Mouse (Mus musculus) embryonic facial prominence, embryonic 10.5 days (tissue): ENCODE results near the gene Hacl1. TPM values are rescaled to one million over a fixed set of nuclear protein-coding genes. Genes with fewer than 3 reads are reported as not detected.

ENCODE experiments used
- DNase-seq: peaks from one replicate; pipeline ENCODE4 v3.0.0-alpha.2; 2017; ENCODE audit warnings: low spot score
- H3K27ac ChIP-seq: fragments of 300-500 bp; sonication (generic); replicated peaks from 2 replicates; pipeline ENCODE4 v1.5.1; 2016; ENCODE audit warnings: mild to moderate bottlenecking
- H3K27me3 ChIP-seq: fragments of 300-500 bp; sonication (generic); replicated peaks from 2 replicates; pipeline ENCODE4 v1.6.1; 2016; ENCODE audit warnings: low read depth, mild to moderate bottlenecking; ENCODE audit not compliant: poor library complexity, severe bottlenecking
- H3K36me3 ChIP-seq: fragments of 300-500 bp; sonication (generic); replicated peaks from 2 replicates; pipeline ENCODE4 v1.6.1; 2016; ENCODE audit warnings: mild to moderate bottlenecking, moderate library complexity
- H3K4me1 ChIP-seq: fragments of 300-500 bp; sonication (generic); 2 replicates; pipeline ENCODE4 v1.6.1; 2016
- H3K4me3 ChIP-seq: fragments of 300-500 bp; sonication (generic); 2 replicates; pipeline ENCODE4 v1.5.1; 2016; ENCODE audit warnings: mild to moderate bottlenecking, moderate library complexity
- H3K9me3 ChIP-seq: fragments of 300-500 bp; sonication (generic); 2 replicates; pipeline ENCODE4 v1.6.1; 2016; ENCODE audit warnings: mild to moderate bottlenecking
- WGBS: fragments of 180-500 bp; shearing (Covaris S2); methylation state at CpG from one replicate; pipeline ENCODE4 v1.1.7; 2016; 5-methylcytosine and 5-hydroxymethylcytosine counted together
- polyA plus RNA-seq: library from polyadenylated mRNA; unstranded; fragments of >200 nt; fragmentation: Nextera tagmentation; extraction: Ambion mirVana; gene quantifications from 2 replicates; pipeline ENCODE4 v1.2.1, GENCODE M21; 2016

The Hacl1 gene
- polyA plus RNA-seq, 1 experiment from 2014 or later = 7.8 TPM

DNA sequence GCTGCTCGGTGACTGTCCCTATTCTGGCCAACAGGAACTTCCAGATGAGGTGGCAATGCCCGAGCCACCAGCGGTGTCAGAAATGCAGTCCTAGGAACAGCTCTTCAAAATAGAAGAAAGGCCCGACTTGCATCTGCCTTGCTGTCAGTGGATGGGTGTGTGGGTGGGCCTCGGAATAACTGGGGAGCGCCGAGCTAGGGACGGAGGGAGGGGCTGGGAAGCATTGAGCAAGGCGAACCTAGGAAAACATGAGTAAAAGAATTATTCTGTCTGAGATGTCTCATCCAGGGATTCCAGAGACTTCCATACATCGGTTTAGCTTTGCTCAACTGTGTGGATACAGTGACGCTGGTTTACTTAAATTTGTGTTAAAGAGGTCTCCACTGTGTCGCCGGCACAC is 27.2 kb upstream of the Hacl1 start:
- Histone ChIP-seq H3K9me3 (no peaks in the 10 kb centered on the region), H3K4me1 (peaks cover 36% of the 10 kb centered on the region)
- WGBS = 88% methylated on average over 13 of the region's 13 CpGs

GRCm38 (mm10) chr14:31667741-31668140 is 26.7 kb upstream of the Hacl1 start:
- H3K36me3 ChIP-seq = peaks cover 14% of the 10 kb centered on the region
- DNase-seq = no peak
- H3K27ac ChIP-seq = peak overlapping the region; percentile 54; the same call in 1 of the 2 replicates
- H3K9me3 ChIP-seq = no peaks in the 10 kb centered on the region
- 85% methylated on average over 6 of the region's 6 CpGs for WGBS
- no peak overlapping the region for H3K4me3 ChIP-seq
- peaks cover 41% of the 10 kb centered on the region for H3K4me1 ChIP-seq
- H3K27me3 ChIP-seq = no peaks in the 10 kb centered on the region

More for the DNA sequence above, 27.2 kb upstream of the Hacl1 start:
- peaks cover 14% of the 10 kb centered on the region for H3K36me3 ChIP-seq
- H3K27ac ChIP-seq = peak overlapping the region; percentile 61
- H3K27me3 ChIP-seq = no peaks in the 10 kb centered on the region
- DNase-seq = no peak
- no peak overlapping the region for H3K4me3 ChIP-seq

DNA sequence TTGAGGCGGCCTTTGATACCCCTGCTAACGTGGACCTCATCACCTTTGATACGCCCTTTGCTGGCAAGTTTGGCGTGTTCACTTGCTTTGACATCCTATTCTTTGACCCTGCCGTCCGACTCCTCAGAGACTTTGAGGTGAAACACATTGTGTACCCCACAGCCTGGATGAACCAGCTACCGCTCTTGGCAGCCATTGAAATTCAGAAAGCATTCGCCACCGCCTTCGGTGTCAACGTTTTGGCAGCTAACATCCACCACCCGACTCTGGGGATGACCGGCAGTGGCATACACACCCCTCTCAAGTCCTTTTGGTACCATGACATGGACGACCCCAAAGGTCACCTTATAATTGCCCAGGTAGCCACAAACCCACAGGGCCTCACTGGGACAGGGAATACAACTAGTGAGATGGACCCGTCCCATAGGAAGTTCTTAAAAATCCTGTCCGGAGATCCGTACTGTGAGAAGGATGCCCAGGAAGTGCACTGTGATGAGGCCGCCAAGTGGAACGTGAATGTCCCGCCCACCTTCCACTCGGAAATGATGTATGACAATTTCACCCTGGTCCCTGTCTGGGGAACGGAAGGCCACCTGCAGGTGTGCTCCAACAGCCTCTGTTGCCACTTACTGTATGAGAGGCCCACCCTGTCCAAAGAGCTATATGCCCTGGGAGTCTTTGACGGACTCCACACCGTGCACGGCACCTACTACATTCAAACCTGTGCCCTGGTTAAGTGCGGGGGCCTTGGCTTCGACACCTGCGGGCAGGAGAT is 26.0 kb upstream of the Hacl1 start:
- H3K4me1 ChIP-seq = peaks cover 48% of the 10 kb centered on the region
- no peak for DNase-seq
- no peaks in the 10 kb centered on the region for H3K9me3 ChIP-seq
- no peak overlapping the region for H3K4me3 ChIP-seq
- 0 out of 2 replicates have a peak overlapping the region, but pooled peaks have one; percentile 54 for H3K27ac ChIP-seq
- 96% methylated on average over 28 of the region's 28 CpGs for WGBS
- H3K36me3 ChIP-seq = peaks cover 14% of the 10 kb centered on the region
- H3K27me3 ChIP-seq = no peaks in the 10 kb centered on the region

- Histone ChIP-seq H3K36me3 (peaks cover 14% of the 10 kb centered on the region), H3K4me3 (no peak overlapping the region), H3K9me3 (no peaks in the 10 kb centered on the region), H3K27ac (0 out of 2 replicates have a peak overlapping the region, but pooled peaks have one; percentile 36), H3K4me1 (peaks cover 58% of the 10 kb centered on the region), H3K27me3 (no peaks in the 10 kb centered on the region)
- WGBS = 81% methylated on average over 4 of the region's 4 CpGs
- no peak for DNase-seq
These were observed 24.5 kb upstream of the Hacl1 start for GRCm38 (mm10) chr14:31665566-31665940.

- 72% methylated on average over 12 of the region's 12 CpGs for WGBS
- no peaks in the 10 kb centered on the region for H3K9me3 ChIP-seq
- peaks cover 60% of the 10 kb centered on the region for H3K4me1 ChIP-seq
- no peak overlapping the region for H3K4me3 ChIP-seq
- no peaks in the 10 kb centered on the region for H3K27me3 ChIP-seq
- DNase-seq = no peak
- H3K27ac ChIP-seq = peak overlapping the region; percentile 36; the same call in 1 of the 2 replicates
- peaks cover 14% of the 10 kb centered on the region for H3K36me3 ChIP-seq
These were observed 23.9 kb upstream of the Hacl1 start for GRCm38 (mm10) chr14:31664903-31665565.

GRCm38 (mm10) chr14:31664100-31664902 is 23.2 kb upstream of the Hacl1 start:
- Histone ChIP-seq H3K27me3 (no peaks in the 10 kb centered on the region), H3K36me3 (peaks cover 14% of the 10 kb centered on the region), H3K4me1 (peaks cover 60% of the 10 kb centered on the region), H3K27ac (peak overlapping the region; percentile 94; the same call in 1 of the 2 replicates), H3K4me3 (no peak overlapping the region), H3K9me3 (no peaks in the 10 kb centered on the region)
- DNase-seq = no peak
- 82% methylated on average over 18 of the region's 18 CpGs for WGBS

GRCm38 (mm10) chr14:31663376-31664099 is 22.5 kb upstream of the Hacl1 start:
- WGBS = 89% methylated on average over 13 of the region's 13 CpGs
- Histone ChIP-seq H3K36me3 (peaks cover 14% of the 10 kb centered on the region), H3K4me1 (peaks cover 58% of the 10 kb centered on the region), H3K27ac (peak overlapping the region; percentile 94), H3K9me3 (no peaks in the 10 kb centered on the region), H3K27me3 (no peaks in the 10 kb centered on the region), H3K4me3 (no peak overlapping the region)
- DNase-seq = no peak

GRCm38 (mm10) chr14:31662555-31663211 is 21.6 kb upstream of the Hacl1 start:
- no peaks in the 10 kb centered on the region for H3K9me3 ChIP-seq
- peaks cover 63% of the 10 kb centered on the region for H3K4me1 ChIP-seq
- DNase-seq = peak; percentile 51

GRCm38 (mm10) chr14:31661671-31662554 is 20.8 kb upstream of the Hacl1 start:
- H3K27me3 ChIP-seq = no peaks in the 10 kb centered on the region
- H3K4me1 ChIP-seq = peaks cover 69% of the 10 kb centered on the region
- peaks cover 5% of the 10 kb centered on the region for H3K36me3 ChIP-seq
- WGBS = 6% methylated on average over 44 of the region's 44 CpGs
- H3K4me3 ChIP-seq = peak overlapping the region; percentile 55
- no peaks in the 10 kb centered on the region for H3K9me3 ChIP-seq
- DNase-seq = peak; percentile 89
- peak overlapping the region; percentile 94 for H3K27ac ChIP-seq

More at GRCm38 (mm10) chr14:31662555-31663211, 21.6 kb upstream of the Hacl1 start:
- Histone ChIP-seq H3K4me3 (peak overlapping the region; percentile 55), H3K27ac (peak overlapping the region; percentile 94), H3K36me3 (peaks cover 12% of the 10 kb centered on the region), H3K27me3 (no peaks in the 10 kb centered on the region)
- WGBS = 29% methylated on average over 9 of the region's 9 CpGs

DNA sequence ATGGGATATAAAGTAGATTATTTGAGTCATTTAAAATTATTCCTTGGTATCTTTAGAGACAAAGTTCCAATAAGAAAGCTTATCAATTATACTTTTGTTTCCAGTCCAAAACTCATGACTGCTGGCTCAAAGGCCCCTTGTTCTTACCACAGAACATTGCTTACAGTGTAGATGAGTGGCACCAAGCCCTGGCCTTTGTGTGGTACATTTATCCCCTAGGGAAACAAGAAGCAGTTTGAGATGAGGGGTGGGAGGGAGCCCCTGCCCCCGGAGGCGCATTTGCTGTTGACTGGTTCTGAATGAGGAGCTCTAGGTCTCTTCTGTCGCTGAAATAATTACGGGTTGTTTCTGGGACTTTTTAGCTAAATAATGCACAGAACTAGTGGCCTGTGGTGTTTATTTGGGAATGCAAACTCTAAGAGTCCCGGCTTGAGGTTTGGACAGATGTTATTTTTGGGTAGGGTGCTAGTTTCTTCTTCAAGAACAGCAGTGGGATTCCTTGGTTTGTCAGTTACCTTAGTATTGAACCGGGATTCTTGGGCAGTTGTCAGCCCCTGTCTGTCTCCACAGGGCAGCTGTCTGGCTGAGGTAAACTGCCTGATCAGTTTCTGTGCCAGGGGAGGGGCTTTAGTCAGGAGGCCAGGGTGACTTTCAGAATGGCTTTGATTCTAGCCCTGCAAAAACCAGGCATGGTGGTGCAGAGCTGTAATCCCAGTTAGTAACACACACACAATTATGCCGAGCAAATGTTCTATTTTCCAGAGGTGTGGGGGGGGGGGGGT is 19.4 kb upstream of the Hacl1 start:
- Histone ChIP-seq H3K4me3 (no peak overlapping the region), H3K27me3 (no peaks in the 10 kb centered on the region), H3K36me3 (no peaks in the 10 kb centered on the region), H3K9me3 (no peaks in the 10 kb centered on the region), H3K27ac (peak overlapping the region; percentile 94), H3K4me1 (peaks cover 69% of the 10 kb centered on the region)
- no peak for DNase-seq
- 48% methylated on average over 7 of the region's 7 CpGs for WGBS
